Mouse (Mus musculus) neural tube, embryonic 15.5 days (tissue): ENCODE results near the gene Mllt3. TPM values are rescaled to one million over a fixed set of nuclear protein-coding genes. Genes with fewer than 3 reads are reported as not detected.

Experiments used
- ATAC-seq: fragments of 200-750 bp; cut with Nextera tagmentation; 2 replicates; pipeline ENCODE4 v1.8.0; 2017; ENCODE audit warnings: mild to moderate bottlenecking, moderate TSS enrichment, moderate library complexity; ENCODE audit not compliant: low FRiP score
- H3K27ac ChIP-seq: fragments of 300-500 bp; sonication (generic); replicated peaks from 2 replicates; pipeline ENCODE4 v1.5.1; 2015; ENCODE audit warnings: mild to moderate bottlenecking, inconsistent platforms
- H3K27me3 ChIP-seq: fragments of 300-500 bp; sonication (generic); replicated peaks from 2 replicates; pipeline ENCODE4 v1.6.1; 2015; ENCODE audit warnings: inconsistent platforms
- H3K36me3 ChIP-seq: fragments of 300-500 bp; sonication (generic); 2 replicates; pipeline ENCODE4 v1.6.1; 2015; ENCODE audit warnings: inconsistent platforms
- H3K4me1 ChIP-seq: fragments of 300-500 bp; sonication (generic); 2 replicates; pipeline ENCODE4 v1.6.1; 2015; ENCODE audit warnings: inconsistent platforms
- H3K4me2 ChIP-seq: fragments of 300-500 bp; sonication (generic); 2 replicates; pipeline ENCODE4 v1.6.1; 2015; ENCODE audit warnings: inconsistent platforms, mild to moderate bottlenecking, moderate library complexity
- H3K4me3 ChIP-seq: fragments of 300-500 bp; sonication (generic); replicated peaks from 2 replicates; pipeline ENCODE4 v1.5.1; 2015; ENCODE audit warnings: mild to moderate bottlenecking, inconsistent platforms
- H3K9ac ChIP-seq: fragments of 300-500 bp; sonication (generic); replicated peaks from 2 replicates; pipeline ENCODE4 v1.6.1; 2015; ENCODE audit warnings: mild to moderate bottlenecking, inconsistent platforms
- H3K9me3 ChIP-seq: fragments of 300-500 bp; sonication (generic); replicated peaks from 2 replicates; pipeline ENCODE4 v1.6.1; 2016; ENCODE audit warnings: inconsistent platforms
- WGBS: fragments of 180-500 bp; shearing (Covaris S2); methylation state at CpG from one replicate; pipeline ENCODE4 v1.1.7; 2015; ENCODE audit warnings: mixed read lengths; 5-methylcytosine and 5-hydroxymethylcytosine counted together
- polyA plus RNA-seq: library from polyadenylated mRNA; unstranded; fragments of >200 nt; fragmentation: Nextera tagmentation; extraction: Ambion mirVana; gene quantifications from 2 replicates; pipeline ENCODE4 v1.2.1, GENCODE M21; 2015

Gene Mllt3
- polyA plus RNA-seq, 1 experiment from 2014 or later: 69.0 TPM

- Histone ChIP-seq H3K27ac (no peak overlapping the region), H3K36me3 (peaks cover 14% of the 10 kb centered on the region), H3K27me3 (no peaks in the 10 kb centered on the region), H3K9ac (no peak overlapping the region), H3K9me3 (no peaks in the 10 kb centered on the region), H3K4me3 (no peak overlapping the region), H3K4me1 (peaks cover 2% of the 10 kb centered on the region; the same call in 1 of the 2 replicates), H3K4me2 (no peak overlapping the region)
- 17% methylated on average over 5 of the region's 5 CpGs for WGBS
- no peak for ATAC-seq
Observed at GRCm38 (mm10) chr4:87792511-87792910, 240.7 kb downstream of the Mllt3 start.

GRCm38 (mm10) chr4:87789446-87789845, 243.7 kb downstream of the Mllt3 start:
- no peak overlapping the region for H3K9ac ChIP-seq
- no peak overlapping the region for H3K4me2 ChIP-seq
- no peak for ATAC-seq
- 89% methylated on average over 7 of the region's 7 CpGs for WGBS
- H3K4me3 ChIP-seq: no peak overlapping the region
- peaks cover 14% of the 10 kb centered on the region for H3K36me3 ChIP-seq
- H3K9me3 ChIP-seq: no peaks in the 10 kb centered on the region
- H3K27me3 ChIP-seq: no peaks in the 10 kb centered on the region
- peaks cover 10% of the 10 kb centered on the region for H3K4me1 ChIP-seq
- no peak overlapping the region for H3K27ac ChIP-seq

- no peak for ATAC-seq
- no peaks in the 10 kb centered on the region for H3K9me3 ChIP-seq
- 70% methylated on average over 8 of the region's 8 CpGs for WGBS
Observed at GRCm38 (mm10) chr4:87788691-87789090, 244.5 kb downstream of the Mllt3 start.

GRCm38 (mm10) chr4:87785132-87786074, 247.8 kb downstream of the Mllt3 start:
- peaks cover 10% of the 10 kb centered on the region for H3K4me1 ChIP-seq
- WGBS: 7% methylated on average over 12 of the region's 12 CpGs
- H3K4me2 ChIP-seq: peak overlapping the region; percentile 30
- ATAC-seq: peak; percentile 88
- peaks cover 17% of the 10 kb centered on the region for H3K36me3 ChIP-seq
- H3K27me3 ChIP-seq: no peaks in the 10 kb centered on the region
- H3K4me3 ChIP-seq: no peak overlapping the region
- H3K27ac ChIP-seq: 0 out of 2 replicates have a peak overlapping the region, but pooled peaks have one; percentile 41
- no peaks in the 10 kb centered on the region for H3K9me3 ChIP-seq
- H3K9ac ChIP-seq: no peak overlapping the region

More at GRCm38 (mm10) chr4:87788691-87789090, 244.5 kb downstream of the Mllt3 start:
- Histone ChIP-seq H3K27ac (no peak overlapping the region), H3K4me3 (no peak overlapping the region), H3K27me3 (no peaks in the 10 kb centered on the region), H3K36me3 (peaks cover 18% of the 10 kb centered on the region), H3K9ac (no peak overlapping the region), H3K4me1 (peaks cover 10% of the 10 kb centered on the region), H3K4me2 (no peak overlapping the region)

GRCm38 (mm10) chr4:87783809-87784208, 249.4 kb downstream of the Mllt3 start:
- Histone ChIP-seq H3K27me3 (no peaks in the 10 kb centered on the region), H3K4me3 (no peak overlapping the region), H3K4me2 (no peak overlapping the region), H3K27ac (no peak overlapping the region), H3K9me3 (no peaks in the 10 kb centered on the region), H3K36me3 (peaks cover 13% of the 10 kb centered on the region), H3K9ac (no peak overlapping the region), H3K4me1 (peaks cover 10% of the 10 kb centered on the region)
- WGBS: 90% methylated on average over 2 of the region's 2 CpGs
- ATAC-seq: no peak

- Histone ChIP-seq H3K4me3 (no peak overlapping the region), H3K9ac (no peak overlapping the region), H3K9me3 (no peaks in the 10 kb centered on the region), H3K4me2 (no peak overlapping the region), H3K36me3 (peaks cover 14% of the 10 kb centered on the region; the same call in 1 of the 2 replicates), H3K27me3 (no peaks in the 10 kb centered on the region), H3K27ac (no peak overlapping the region), H3K4me1 (peaks cover 10% of the 10 kb centered on the region)
- 89% methylated on average over 5 of the region's 5 CpGs for WGBS
- no peak for ATAC-seq
Observed at GRCm38 (mm10) chr4:87781971-87782370, 251.2 kb downstream of the Mllt3 start.

- H3K4me2 ChIP-seq: no peak overlapping the region
Observed at GRCm38 (mm10) chr4:87775721-87776120, 257.4 kb downstream of the Mllt3 start.

GRCm38 (mm10) chr4:87774515-87774914, 258.6 kb downstream of the Mllt3 start:
- WGBS: 93% methylated on average over 4 of the region's 4 CpGs
- peaks cover 10% of the 10 kb centered on the region for H3K36me3 ChIP-seq
- no peak overlapping the region for H3K9ac ChIP-seq
- H3K27me3 ChIP-seq: no peaks in the 10 kb centered on the region
- H3K4me3 ChIP-seq: no peak overlapping the region
- no peaks in the 10 kb centered on the region for H3K9me3 ChIP-seq
- no peak overlapping the region for H3K4me2 ChIP-seq
- no peak for ATAC-seq
- H3K27ac ChIP-seq: no peak overlapping the region
- H3K4me1 ChIP-seq: no peaks in the 10 kb centered on the region

More at GRCm38 (mm10) chr4:87775721-87776120, 257.4 kb downstream of the Mllt3 start:
- no peak for ATAC-seq
- Histone ChIP-seq H3K9ac (no peak overlapping the region), H3K36me3 (peaks cover 10% of the 10 kb centered on the region), H3K27me3 (no peaks in the 10 kb centered on the region), H3K4me3 (no peak overlapping the region), H3K27ac (no peak overlapping the region), H3K4me1 (no peaks in the 10 kb centered on the region), H3K9me3 (no peaks in the 10 kb centered on the region)
- WGBS: 86% methylated on average over 2 of the region's 2 CpGs

- Histone ChIP-seq H3K4me3 (no peak overlapping the region), H3K9ac (no peak overlapping the region), H3K4me2 (no peak overlapping the region), H3K27me3 (no peaks in the 10 kb centered on the region), H3K4me1 (peaks cover 8% of the 10 kb centered on the region; the same call in 1 of the 2 replicates), H3K27ac (peak overlapping the region; percentile 46; the same call in 1 of the 2 replicates), H3K36me3 (no peaks in the 10 kb centered on the region), H3K9me3 (no peaks in the 10 kb centered on the region)
- peak; percentile 78 for ATAC-seq
- WGBS: 33% methylated on average over 11 of the region's 11 CpGs
Observed at GRCm38 (mm10) chr4:87767711-87768561, 265.2 kb downstream of the Mllt3 start.

GRCm38 (mm10) chr4:87765729-87766128, 267.4 kb downstream of the Mllt3 start:
- H3K36me3 ChIP-seq: no peaks in the 10 kb centered on the region
- 50% methylated on average over 3 of the region's 3 CpGs for WGBS
- H3K9me3 ChIP-seq: no peaks in the 10 kb centered on the region
- H3K27me3 ChIP-seq: no peaks in the 10 kb centered on the region
- H3K4me2 ChIP-seq: no peak overlapping the region
- H3K4me3 ChIP-seq: no peak overlapping the region
- H3K9ac ChIP-seq: no peak overlapping the region
- no peak for ATAC-seq
- H3K27ac ChIP-seq: no peak overlapping the region
- peaks cover 8% of the 10 kb centered on the region; the same call in 1 of the 2 replicates for H3K4me1 ChIP-seq

GRCm38 (mm10) chr4:87761075-87761474, 272.1 kb downstream of the Mllt3 start:
- WGBS: 87% methylated on average over 2 of the region's 2 CpGs

More at GRCm38 (mm10) chr4:87761075-87761474, 272.1 kb downstream of the Mllt3 start:
- Histone ChIP-seq H3K9ac (no peak overlapping the region), H3K36me3 (no peaks in the 10 kb centered on the region), H3K27me3 (no peaks in the 10 kb centered on the region), H3K4me1 (no peaks in the 10 kb centered on the region), H3K27ac (no peak overlapping the region), H3K4me2 (no peak overlapping the region), H3K9me3 (no peaks in the 10 kb centered on the region), H3K4me3 (no peak overlapping the region)
- ATAC-seq: no peak
